Mouse (Mus musculus) liver, postnatal 0 days (tissue): ENCODE data around the gene Peli2.

ENCODE experiments used
- CTCF ChIP-seq: sonication (generic); IDR thresholded peaks from 2 replicates; pipeline ENCODE4 v1.5.1; 2016; ENCODE audit warnings: antibody characterized with exemption, low read depth
- EP300 ChIP-seq: IDR thresholded peaks from 2 replicates; pipeline ENCODE4 v1.6.1; 2016; ENCODE audit warnings: antibody characterized with exemption, low read depth, mild to moderate bottlenecking

DNA sequence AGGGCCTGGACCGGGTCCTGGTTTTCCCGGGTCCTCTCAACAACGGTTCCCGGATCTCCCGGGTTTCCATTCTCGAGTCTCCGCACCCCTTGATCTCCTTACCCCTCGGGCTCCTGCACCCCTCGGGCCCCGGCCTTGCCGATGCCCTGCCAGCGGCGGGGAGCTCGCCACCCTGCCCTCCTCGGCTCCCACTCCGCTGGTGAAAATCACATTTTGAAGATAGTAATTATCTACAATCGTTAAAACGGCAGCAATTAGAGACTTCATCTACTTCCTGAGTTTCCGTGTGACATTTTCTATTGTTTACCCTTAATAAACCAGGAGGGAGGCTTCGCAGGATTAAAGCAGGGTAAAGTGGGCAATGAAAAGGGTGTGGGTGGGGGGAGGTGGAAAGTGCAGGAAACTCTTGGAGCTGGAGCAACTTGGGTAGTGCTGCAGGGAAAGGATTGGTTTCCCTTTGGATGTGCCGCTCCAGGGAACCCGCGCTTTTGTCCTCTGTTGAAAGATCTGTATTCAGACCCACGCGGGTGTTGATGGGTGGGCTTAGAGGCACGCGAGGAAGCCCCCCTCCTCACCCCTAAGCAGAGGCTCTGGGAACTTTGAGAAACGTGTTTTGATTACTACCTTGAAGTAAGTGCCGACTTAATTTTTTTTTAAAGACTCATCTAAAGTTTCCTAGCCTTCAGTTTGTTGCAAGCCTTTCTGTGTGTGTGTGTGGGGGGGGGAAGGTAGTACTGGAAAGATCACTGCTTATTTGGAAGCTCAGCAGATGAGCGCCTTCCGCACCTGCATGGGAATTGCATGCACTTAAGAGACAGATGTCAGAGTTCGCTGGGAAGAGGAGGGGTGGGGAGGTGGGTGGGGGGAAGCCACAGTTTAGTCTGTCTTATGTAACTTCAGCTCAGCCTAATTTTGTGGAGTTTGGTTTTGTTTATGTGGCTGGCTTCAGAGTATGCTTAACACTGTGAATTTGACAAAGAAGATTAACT lies 1.2 kb downstream of the Peli2 start:
- TF ChIP-seq CTCF: no peak
- TF ChIP-seq EP300: no peak
